Mouse (Mus musculus) adrenal gland, adult 8-10 months (tissue): ENCODE measurements around the gene Olfm1. TPM values are rescaled to one million over a fixed set of nuclear protein-coding genes. Genes with fewer than 3 reads are reported as not detected.
A peak's percentile ranks its signal among the peaks of the same experiment; 100 is the strongest.

Source experiments
- DNase-seq: peaks from one replicate; pipeline ENCODE4 v3.0.0; 2022
- total RNA-seq, 4 experiments: library from RNA; stranded (reverse); gene quantifications; 2 replicates each; pipeline ENCODE4 v1.2.4; 2022

Olfm1 gene
- total RNA-seq, 4 experiments from 2014 or later = 42.9 to 56.6 (median 48.5) TPM

DNA sequence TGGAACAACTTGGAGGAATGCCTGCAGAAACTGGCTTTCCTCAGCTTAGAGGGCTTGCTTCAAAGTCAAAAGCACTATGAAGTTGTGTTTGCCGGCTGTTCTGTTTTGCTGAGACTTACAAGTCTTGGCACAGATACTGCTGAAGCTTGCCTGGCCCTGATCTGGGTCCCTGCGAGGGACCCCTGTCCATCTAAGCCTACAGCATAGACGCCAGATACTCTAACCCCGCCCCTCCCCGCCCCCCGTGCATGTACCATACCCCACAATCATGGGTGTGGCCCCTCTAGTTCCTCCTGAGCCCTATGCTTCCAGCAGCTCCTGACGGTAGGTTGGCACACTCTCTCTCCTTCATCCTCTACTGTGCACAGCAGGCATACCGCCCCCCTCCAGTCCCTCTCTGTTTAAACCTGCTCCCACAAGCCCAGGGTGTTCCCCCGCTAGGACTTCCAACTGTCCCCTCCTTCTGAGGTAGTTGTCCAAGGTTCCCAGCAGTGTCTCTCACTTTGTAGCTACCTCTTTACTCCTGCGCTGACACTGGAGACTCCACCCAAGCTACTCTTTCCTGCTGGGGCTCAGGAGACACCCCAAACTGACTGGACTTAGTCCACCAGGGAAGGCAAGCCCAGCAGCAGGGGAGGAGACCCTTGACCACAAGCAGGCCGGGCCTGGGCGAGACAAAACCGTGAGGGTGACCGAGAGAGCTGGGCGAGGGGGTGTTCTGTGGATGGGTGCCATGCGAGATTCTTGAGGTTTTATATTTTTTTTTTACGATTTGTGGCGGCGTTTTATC lies 12.1 kb downstream of the Olfm1 start:
- DNase-seq = no peak

DNA sequence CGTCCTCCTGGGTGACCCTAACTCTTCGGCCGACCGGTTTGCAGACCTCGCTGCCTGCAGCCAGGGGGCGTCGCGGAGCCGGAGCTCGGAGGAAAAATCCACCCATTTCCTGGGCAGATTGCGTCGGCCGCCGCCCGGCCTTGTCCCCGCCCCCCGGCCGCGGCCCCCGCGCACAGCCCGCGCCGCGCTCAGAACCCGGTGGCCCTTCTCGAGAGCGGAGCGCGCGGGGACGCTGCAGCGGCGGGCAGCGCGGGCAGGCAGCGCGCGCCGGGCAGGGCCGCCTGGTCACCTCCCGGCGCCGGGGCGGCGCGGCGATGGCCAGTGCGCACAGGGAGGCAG lies 12.6 kb downstream of the Olfm1 start:
- DNase-seq = peak; percentile 73

DNA sequence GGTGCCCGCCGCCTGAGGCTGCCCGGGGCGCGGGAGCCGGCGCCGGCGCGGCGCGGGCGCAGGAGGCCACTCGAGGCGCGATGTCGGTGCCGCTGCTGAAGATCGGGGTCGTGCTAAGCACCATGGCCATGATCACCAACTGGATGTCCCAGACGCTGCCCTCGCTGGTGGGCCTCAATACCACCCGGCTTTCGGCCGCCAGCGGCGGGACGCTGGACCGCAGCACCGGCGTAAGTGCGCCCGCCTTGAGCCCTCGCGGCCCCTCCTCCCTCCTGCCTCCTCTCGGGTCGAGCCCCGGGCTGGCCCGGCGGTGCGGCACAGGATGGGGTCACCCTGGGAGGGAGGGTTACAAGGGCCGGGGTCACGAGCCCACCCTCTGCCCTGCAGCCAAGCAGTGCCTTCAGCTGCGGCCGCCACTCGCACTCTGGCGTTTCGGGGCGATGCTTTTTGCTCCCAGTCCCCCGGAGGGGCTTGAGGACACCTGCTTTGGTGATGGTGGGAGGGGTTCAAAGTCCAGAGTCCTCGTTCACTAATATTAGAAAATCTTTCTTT lies 13.2 kb downstream of the Olfm1 start:
- no peak for DNase-seq

DNA sequence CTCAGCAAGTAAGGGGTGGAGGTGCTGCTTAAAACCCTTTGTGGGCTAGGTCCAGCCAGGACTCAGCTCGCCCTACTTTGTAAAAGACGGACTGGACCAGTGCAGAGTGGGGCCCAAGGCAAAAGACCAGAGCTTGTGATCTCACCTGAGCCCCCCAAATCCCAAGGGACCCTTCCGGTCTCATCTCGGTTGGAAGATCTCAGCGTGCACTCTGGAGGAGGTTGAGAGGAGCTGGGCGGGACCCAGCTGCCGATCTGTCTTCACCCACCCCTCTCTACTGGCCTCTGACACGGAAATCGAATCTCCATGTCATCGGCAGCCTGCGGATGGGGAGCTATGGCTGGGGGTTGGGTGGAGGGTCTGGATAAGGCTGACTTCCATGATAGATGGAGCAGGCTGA lies 13.7 kb downstream of the Olfm1 start:
- no peak for DNase-seq

DNA sequence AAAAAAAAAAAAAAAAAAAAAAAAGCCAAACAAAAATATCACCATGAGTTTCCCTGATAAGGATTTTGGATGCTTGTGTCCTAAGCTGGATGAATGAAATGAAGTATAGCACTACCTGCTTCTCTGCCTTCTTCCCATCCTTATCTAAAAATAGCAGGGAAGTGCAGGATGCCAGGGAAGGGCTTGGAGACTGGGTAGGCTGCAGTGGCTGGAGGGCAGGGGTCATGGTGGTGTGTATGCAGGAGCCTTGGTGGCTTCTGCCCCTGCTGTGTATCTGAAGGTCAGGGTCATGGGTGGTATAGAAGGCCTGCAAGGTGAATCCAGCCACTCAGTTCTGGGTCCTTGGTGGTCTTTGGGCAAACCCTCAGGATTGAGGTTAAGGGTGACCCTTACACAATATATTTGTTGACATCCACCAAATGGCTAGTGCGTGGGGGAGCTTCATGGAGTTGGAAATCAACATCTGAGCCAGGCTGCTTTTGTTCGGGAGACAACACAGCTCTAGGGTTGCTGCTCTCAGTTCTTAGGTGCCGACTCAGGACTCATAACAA lies 14.5 kb downstream of the Olfm1 start:
- DNase-seq = no peak

DNA sequence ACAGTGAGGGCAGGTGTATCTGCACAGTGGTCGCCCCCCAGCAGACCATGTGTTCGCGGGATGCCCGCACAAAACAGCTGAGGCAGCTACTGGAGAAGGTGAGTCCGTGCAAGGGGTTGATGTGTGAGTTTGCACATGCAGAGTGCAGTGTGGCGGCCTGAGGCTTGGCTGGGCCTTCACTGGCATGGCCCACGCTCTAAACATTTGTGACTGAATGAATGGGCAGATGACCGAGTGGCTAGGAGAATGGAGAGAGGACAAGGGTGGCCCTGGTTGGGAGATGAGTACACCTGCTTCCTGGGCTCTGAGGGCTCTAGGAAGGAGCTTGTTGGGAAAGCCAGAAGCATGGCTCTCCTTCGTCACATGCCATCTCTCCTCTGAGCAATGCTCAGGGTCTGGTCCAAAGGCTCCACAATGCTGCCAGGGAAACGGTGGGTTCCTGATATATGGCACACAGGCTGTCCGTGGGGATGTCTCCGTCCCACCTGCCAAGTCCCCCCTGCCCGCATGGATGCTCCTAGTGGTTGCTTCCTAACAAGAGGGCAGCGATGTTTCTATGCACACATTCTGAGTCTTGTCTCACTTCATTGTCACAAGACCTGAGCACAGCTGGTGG lies 15.4 kb downstream of the Olfm1 start:
- no peak for DNase-seq

DNA sequence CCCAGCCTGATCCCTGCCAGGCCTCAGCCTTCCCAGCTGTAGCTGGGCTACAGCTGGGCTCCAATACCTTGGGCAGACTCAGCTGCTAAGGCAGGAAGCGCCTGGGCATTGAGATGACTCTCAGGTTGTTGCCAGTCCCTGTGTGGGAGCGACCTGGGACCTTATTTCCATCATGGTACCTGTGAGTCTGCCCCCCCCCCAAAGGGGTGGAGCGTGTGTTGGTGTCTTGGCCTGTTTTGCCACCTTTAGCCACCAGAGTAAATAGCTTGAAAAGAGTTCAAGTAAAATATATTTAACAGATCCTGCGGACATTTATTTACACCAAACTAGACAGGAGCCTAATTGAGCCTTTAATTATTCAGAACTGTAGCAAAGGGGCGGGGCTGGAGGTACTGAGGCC lies 16.4 kb downstream of the Olfm1 start:
- DNase-seq = no peak

DNA sequence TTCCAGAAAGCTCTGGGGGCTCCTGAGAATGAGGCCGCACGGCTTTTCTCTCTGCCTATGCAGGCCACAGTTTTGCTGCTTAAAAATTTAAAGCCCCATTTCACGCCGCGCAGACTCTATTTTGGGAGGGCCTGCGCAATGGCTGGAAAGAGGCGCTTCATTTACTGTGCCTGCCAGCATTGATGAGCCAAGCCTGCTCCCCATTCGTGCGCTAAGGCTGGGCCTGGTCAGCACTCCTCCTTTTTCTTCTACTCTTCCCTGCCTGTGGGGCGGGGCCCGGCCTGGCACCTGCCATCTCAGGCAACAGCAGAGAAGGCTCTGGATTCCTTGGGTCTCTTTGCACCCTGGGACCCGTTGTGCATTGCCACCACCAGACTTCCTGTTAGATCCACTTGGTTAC lies 16.9 kb downstream of the Olfm1 start:
- no peak for DNase-seq

DNA sequence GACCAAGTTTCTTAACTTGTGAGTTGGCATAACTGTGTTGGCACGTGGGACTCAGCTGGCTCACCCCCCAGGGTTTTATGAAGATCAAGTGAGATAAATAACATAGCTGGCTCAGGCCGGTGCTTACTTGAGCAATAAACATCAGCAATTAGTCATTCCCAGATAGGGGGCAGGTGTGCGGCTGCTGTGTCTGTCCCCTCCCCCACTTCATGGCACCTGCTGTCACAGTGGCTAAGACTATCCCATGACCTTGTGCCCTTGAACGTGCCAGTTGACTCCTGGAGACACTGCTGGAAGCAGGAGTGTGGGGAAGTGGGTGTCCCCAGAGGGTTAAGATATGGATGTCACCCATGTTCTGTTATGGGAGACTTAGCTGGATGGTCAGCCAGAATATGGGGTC lies 17.5 kb downstream of the Olfm1 start:
- no peak for DNase-seq

DNA sequence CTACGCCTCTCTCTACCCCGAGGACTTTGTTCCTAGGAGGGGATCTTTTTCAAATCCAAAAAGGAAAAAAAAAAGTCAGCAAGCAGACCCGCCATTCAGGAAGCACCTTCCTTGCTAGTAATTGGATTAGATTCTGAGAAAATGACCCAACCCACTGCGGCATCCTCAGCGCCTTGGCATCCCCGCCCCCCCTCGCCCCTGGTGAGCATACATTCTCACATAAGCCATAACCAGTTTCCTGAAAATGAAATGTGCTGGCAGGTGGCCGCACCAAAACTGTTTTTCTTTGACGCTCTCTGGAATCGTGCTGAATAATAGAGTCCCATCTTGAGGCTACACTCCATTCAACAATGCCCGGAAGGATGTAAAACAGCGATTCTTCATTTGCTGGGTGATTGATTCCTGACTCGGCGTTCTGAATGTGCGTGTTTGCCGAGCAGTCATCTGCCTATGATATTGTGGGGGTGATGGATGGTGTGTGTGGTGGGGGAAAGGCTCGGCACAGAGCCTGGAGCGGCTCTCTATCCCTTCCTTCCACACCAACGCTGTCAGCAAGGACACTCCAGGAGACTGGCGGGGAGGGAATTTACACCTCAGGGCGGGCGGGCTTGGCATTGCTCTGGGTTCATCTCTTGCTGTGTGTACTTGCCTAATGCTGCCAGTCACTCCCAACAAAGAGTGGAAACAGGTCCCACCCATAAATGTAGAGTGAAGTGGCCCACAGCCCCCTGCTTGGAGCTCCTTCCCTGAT lies 18.9 kb downstream of the Olfm1 start:
- DNase-seq = no peak

DNA sequence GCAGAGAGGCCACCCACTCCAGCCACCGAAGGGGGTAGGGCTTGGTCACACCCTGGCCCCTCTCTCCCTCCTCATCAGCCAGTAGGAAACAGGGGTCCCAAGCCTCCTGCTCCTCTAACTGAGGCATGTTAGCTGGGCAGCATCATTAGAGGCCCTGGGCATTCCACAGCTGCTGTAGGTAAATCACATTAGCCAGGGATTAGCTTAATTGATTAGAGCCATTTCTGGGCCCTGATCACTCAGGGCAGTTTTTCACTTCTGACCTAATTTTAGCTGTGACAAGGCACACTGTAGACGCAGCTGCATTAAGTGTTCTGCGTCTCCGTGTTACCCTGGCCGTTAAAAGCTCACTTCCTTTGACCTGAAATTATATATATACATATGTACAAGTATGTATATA lies 20.1 kb downstream of the Olfm1 start:
- DNase-seq = no peak

DNA sequence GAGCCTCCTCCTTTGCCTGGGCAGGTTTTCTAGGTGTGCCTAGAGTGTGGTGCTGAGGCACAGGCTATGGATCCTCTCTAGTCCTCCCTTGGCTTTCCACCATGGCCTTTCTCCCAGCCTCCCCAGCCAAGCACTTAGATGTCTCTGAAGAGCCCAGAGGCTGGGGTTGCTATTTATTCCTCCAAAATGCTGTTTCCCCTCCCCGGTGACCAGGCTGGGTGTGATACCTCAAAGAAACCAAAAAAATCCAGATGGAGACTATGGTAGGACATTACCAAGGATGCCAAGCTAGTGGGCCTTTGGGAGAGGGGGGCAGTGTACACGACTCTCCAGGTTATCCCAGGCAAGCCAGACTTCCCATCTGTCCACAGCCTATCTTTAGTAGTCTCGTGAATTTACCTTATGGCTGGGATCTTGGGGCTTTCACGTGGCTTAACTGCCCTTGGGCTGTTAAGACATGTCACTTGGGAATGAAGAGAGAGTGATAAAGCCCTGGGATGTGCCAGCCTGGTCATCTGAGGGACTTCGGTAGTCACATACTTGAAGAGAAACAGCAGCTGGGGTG lies 23.5 kb downstream of the Olfm1 start:
- DNase-seq = no peak

DNA sequence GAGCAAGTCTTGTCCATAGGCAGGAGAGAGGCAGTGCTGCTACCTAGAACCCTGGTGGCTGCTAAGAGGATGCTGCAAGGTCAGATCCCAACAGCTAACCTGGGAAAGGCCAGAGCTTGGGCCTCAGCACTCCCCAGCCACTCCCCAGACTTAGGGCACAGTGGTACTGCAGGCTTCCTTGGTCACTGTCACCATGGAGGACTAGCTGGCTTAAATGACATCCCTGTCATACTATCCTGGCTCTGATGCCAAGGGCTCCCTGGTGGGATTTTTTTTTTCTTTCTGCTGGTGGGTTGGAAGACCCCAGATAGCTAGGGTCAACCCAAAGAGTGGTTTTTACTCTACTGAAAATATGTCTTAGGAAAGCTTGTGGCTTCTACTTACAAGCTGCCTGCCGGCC lies 25.0 kb downstream of the Olfm1 start:
- no peak for DNase-seq

DNA sequence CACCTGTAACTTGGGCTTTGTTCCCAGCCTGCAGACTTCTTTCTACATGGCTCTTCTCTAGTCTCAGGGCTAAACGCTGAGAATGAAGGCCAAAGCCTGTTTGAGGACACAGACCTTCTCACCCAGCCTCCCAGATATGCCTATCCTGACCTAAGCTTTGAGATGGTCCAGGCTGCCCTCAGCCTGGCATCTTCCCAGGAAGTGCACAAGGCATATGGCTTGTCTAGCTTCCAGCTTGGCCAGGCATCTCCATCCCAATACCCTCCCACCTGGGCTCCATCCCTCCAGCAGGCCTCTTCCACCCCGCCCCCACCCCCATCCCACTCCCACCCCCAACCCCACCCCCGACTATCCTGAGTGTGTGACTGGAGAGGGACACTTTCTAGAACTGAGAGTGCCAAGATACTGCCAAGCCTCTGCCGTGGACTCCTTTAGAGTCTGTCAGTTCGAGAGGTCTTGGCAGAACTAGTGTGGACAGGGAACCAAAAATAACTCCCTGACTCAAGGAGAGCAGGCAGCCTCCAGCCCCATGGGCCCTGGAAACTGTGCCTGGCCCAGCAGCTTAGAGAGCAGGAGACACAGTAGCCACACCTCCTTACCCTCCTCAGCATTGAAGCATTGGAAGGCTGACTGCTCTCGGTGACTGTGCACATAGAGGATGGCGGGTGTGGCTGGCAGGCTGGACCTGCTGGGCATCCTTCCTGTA lies 26.0 kb downstream of the Olfm1 start:
- no peak for DNase-seq

DNA sequence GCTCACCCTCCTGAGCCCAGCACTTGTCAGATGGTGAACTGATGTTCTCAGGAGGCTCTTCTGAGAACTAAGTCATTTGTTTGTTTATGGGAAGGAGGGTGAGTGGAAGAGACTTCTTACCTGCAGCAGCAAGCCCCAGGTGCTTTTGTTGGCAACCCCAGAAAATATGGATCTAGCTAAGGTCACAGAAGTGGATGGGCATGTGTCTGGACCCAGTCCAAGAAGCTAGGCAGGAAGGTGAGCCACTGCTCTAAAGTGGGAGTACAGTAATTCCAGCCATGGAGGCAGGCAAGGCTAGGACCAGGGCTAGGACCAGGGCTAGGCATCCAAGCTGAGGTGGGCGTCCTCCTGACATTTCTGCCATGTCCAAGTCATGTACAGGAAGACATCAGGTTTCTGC lies 26.8 kb downstream of the Olfm1 start:
- DNase-seq = no peak

DNA sequence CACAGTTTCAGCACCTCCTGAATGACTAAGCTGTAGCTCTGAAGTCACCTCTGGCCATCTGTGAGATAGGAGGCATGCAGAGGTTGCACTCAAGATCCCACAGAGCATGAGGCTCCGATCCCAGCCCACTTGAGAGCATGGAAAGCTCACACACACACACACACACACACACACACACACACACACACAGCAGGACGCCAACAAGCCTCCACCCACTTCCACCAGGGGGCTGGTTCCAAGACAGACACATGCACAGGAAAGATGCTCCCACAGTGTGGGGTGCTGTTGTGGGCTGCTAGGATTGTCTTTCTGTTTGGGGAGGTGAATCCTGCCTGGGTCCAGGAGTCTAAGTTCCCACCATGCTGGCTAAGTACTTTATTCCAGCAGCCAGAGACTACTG lies 29.0 kb downstream of the Olfm1 start:
- no peak for DNase-seq

DNA sequence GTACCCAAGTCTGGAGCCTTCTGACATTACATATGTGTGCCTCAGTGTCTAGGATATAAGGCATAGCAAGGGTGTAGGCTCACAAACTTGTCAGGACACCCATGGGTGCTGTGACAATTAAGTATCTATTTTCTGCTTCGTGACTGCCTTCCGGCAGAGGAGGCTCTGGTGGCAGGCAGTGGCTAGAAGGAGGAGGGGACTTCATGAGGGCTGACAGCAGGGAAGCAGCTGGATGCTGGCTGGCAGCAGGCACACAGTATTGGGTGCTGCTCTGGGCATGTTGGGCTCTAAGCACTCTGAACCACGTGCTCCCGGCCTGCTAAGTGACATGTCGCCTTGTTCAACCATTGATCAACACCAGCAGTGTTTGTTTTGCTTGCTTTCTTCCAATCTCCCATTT lies 32.0 kb downstream of the Olfm1 start:
- DNase-seq = no peak

DNA sequence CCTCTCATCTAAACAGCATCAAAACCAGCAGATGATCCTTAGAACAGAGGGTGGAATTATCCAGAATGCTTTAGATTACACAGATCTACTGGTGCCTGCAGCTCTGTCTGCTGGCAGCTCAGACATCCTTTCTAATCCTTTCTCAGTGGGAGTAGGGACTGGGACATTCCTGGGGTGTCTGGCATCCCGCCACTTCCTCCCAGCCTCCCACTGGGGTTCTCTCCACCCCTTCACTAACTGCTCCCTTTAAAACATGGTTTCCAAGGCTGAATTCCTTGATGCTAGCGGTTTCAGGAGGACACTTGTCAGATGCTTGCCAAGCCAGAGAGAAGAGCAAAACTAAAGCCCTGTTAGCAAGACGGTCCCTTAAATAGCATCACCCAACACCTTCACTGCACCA lies 33.1 kb downstream of the Olfm1 start:
- DNase-seq = no peak

DNA sequence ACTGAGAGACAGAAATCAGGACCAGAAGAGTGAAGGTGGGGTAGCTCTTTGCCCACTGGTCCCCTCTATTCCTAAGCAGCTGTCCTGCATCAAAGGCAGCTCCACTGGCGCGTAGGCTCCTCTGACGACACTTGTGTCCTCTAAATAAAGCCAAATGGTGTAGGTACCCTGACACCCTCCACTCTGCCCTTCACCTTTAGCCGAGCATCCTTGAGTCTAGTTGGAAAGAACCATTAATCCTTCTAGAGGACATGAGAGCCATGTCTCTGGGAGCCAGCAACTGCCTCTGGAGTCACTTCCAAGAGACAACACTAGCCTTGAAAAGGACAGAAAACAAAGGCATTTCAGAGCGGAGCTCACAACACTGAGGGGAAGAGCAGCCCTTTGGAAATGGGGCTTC lies 34.2 kb downstream of the Olfm1 start:
- DNase-seq = peak; percentile 54

DNA sequence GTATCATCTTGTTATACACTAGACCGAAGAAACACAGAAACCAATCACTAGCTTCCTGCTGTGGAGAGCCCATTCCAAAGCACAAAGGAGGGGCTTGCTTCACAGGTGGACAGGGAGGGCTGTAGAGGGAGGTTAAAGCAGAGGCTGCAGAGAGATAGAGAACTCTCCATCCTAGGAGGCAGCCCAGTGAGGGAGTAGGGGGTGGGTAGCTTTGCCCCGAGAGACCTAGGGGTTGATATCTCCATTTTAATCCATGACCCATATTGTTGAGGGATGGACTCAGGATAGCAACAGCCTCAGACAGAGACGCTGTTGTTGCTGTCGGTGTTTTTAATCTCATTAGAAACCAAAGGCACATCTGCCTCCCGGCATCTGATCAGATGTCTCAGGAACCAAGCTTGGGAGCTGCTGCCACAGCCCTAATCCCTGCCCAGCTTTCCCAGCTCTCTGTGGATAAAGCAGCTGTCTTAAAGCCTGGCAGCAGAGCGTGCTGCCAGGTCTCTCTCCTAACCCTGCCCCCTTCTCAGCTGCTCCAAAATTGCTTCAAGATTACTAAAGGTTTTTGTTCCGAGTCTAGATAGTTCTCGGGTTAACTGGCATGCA lies 34.9 kb downstream of the Olfm1 start:
- DNase-seq = no peak

DNA sequence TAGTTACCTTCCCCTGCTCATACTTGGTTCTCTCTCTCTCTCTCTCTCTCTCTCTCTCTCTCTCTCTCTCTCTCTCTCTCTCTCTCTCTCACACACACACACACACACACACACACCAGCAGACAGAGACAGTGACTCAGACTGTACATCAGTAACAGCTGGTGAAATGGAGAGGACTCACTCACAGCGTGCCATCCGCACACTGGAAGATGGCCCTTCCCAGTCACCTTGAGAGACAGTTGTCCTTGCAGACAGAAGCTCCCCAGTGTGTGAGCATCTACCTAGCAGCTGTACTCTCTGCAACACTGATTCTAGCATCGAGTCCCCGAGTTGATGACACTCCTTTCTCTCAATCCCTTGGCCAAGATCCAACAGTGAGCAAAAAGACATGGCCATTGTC lies 35.6 kb downstream of the Olfm1 start:
- no peak for DNase-seq

DNA sequence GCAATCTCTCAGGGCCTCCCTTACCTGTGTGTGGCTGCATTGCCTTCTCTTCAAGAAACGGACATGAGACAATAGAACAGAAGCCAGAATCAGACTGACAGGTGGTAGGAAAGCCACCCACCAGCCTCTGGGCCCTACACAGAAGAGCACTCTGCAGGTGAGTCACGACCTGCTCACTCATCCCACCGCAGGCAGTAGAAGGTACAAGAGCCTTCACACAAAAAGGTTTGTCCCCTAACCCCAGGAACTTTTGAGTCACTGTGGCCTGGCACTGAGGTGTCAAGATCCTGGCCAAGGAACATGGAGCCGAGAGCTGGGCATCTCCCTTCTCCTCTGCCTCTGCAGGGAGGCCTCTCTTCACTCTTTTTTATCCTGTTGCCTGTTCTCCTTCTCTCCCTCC lies 42.3 kb downstream of the Olfm1 start:
- no peak for DNase-seq
